Comparison of ENCODE assay signal across 10 mouse cellular contexts in the genomic region with DNA sequence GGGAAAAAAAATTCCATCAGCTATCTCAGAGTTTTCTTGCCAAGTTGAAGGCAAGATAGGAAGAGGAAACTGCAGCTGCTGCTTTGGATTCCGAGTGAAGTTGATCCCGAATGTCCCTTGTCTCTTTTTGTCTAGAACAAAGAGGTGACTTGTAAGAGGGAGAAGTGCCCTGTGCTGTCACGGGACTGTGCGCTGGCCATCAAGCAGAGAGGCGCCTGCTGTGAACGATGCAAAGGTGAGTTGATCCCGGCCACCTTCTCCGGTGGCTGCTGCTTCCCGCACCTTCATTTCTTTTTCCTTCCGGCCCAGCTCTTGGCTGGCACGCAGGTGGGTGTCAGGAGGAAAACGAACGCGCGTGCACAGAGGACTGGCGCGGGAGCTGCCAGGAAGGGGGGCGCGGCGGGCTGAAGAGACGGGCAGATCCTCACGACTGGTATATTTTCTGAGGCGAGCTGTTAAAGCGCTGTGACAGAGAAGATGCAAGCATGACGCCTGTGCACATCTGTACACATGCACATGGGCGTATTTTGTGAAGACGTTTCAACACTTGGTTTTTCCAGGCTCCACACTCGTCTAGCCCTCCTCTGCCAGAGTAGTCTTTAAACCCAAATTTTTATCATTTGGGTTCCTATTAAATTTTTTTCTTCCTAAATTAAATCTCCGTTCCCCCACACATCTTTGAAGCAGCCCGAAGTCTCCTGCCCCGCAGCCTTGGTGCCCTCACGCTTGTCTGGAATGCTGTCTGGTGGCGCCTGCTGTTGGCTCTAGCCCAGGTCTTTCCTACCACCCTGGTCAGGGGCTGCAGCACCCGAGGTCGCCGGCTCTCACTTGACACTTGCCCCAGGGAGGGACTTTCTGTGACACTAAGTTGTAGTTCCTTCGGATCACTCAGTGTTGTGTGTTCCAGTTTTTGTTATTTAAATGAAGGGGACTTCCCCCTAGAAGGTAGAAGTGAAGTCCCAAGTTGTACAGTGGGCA. TPM values are rescaled to one million over a fixed set of nuclear protein-coding genes. Genes with fewer than 3 reads are reported as not detected.
DNase-seq lines count a peak whose midpoint lies in the region; ATAC-seq and TF ChIP-seq lines count a peak whose summit lies in the region.
"Had no signal": no experiment of that assay in that cellular context is flagged by ENCODE, and none has a peak within 500 bp of the region (broad histone marks: within the 10 kb centered on the region; RNA-seq: fewer than 3 reads in every experiment).

No protein-coding gene starts in this region.

- H3K27ac ChIP-seq in lung, embryonic 16.5 days (ENCODE audit: low read length): no peak overlapping the region
- H3K27ac ChIP-seq in forebrain, embryonic 13.5 days: no peak overlapping the region
- H3K27ac ChIP-seq in intestine, postnatal 0 days (ENCODE audit: low read depth, low read length): no peak overlapping the region

- no peaks in the 10 kb centered on the region for H3K9me3 ChIP-seq in lung, embryonic 16.5 days (ENCODE audit: control insufficient read depth, low read length)
- peaks cover 5% of the 10 kb centered on the region; the same call in 1 of the 2 replicates for H3K9me3 ChIP-seq in forebrain, embryonic 13.5 days (replicated peaks)
- H3K9me3 ChIP-seq in intestine, postnatal 0 days (ENCODE audit: control insufficient read depth): 0 out of 2 replicates have a peak, but pooled peaks cover 3% of the 10 kb centered on the region

- 35% methylated on average over 37 of the region's 37 CpGs for WGBS in lung, embryonic 16.5 days
- 32% methylated on average over 37 of the region's 37 CpGs for WGBS in forebrain, embryonic 13.5 days
- WGBS in intestine, postnatal 0 days: 49% methylated on average over 37 of the region's 37 CpGs

- peak overlapping the region; percentile 61 for H3K4me2 ChIP-seq in lung, embryonic 16.5 days (ENCODE audit: low read depth, low read length)
- H3K4me2 ChIP-seq in forebrain, embryonic 13.5 days: peak overlapping the region; percentile 58
- 0 out of 2 replicates have a peak overlapping the region, but pooled peaks have one; percentile 6 for H3K4me2 ChIP-seq in intestine, postnatal 0 days (replicated peaks; ENCODE audit: low read depth)

- H3K36me3 ChIP-seq in lung, embryonic 16.5 days (ENCODE audit: control insufficient read depth, insufficient read depth, low read length): no peaks in the 10 kb centered on the region; the same call in 1 of the 2 replicates
- H3K36me3 ChIP-seq in forebrain, embryonic 13.5 days (ENCODE audit: poor library complexity, severe bottlenecking): peaks cover 10% of the 10 kb centered on the region
- H3K36me3 ChIP-seq in intestine, postnatal 0 days (ENCODE audit: control insufficient read depth, insufficient read depth): no peaks in the 10 kb centered on the region

- H3K9ac ChIP-seq in lung, embryonic 16.5 days (ENCODE audit: low read length): peak overlapping the region; percentile 47; the same call in 1 of the 2 replicates
- H3K9ac ChIP-seq in forebrain, embryonic 13.5 days: peak overlapping the region; percentile 59
- H3K9ac ChIP-seq in intestine, postnatal 0 days (ENCODE audit: low read depth, low read length): no peak overlapping the region

- H3K27me3 ChIP-seq in lung, embryonic 16.5 days (ENCODE audit: control insufficient read depth, insufficient read depth, low read depth, low read length): no peaks in the 10 kb centered on the region
- H3K27me3 ChIP-seq in forebrain, embryonic 13.5 days: no peaks in the 10 kb centered on the region
- no peaks in the 10 kb centered on the region for H3K27me3 ChIP-seq in intestine, postnatal 0 days (replicated peaks; ENCODE audit: control insufficient read depth, insufficient read depth, low read length)

- no peak for TF ChIP-seq CTCF in intestine, postnatal 0 days (IDR thresholded peaks at IDR 0.05; ENCODE audit: low read depth)

- no peak for ATAC-seq in lung, embryonic 16.5 days (ENCODE audit: low read depth)
- peak; percentile 70 for ATAC-seq in forebrain, embryonic 13.5 days
- no peak for ATAC-seq in intestine, postnatal 0 days

- H3K4me3 ChIP-seq in lung, embryonic 16.5 days (ENCODE audit: low read length): peak overlapping the region; percentile 37
- H3K4me3 ChIP-seq in forebrain, embryonic 13.5 days: peak overlapping the region; percentile 32
- no peak overlapping the region for H3K4me3 ChIP-seq in intestine, postnatal 0 days (ENCODE audit: low read depth, low read length)
- H3K4me3 ChIP-seq: myocyte had no signal

- no peak for DNase-seq in lung, postnatal 36 days
- DNase-seq in right cerebral cortex, postnatal 25 days: peak; percentile 40
- DNase-seq in testis, postnatal 10 days (ENCODE audit: low spot score): no peak
- DNase-seq in layer of hippocampus, adult 8-10 months (ENCODE audit: low spot score in 2 of 2): no peak
- no peak for DNase-seq in thymus, postnatal 10 days (ENCODE audit: low spot score in 2 of 2)
- DNase-seq: adrenal gland, adult 8-10 months had no signal

- H3K4me1 ChIP-seq in lung, embryonic 16.5 days (replicated peaks; ENCODE audit: control insufficient read depth, insufficient read depth, low read length): peaks cover 14% of the 10 kb centered on the region
- H3K4me1 ChIP-seq in forebrain, embryonic 13.5 days: peaks cover 46% of the 10 kb centered on the region
- no peaks in the 10 kb centered on the region for H3K4me1 ChIP-seq in intestine, postnatal 0 days (replicated peaks; ENCODE audit: control insufficient read depth, insufficient read depth, low read length)

RNA-seq across cellular contexts. Expression of a gene that starts 31.6 kb away (rescaled TPM):
- 30.6 and 31.9 TPM in 2 replicates for polyA plus RNA-seq in lung, embryonic 16.5 days (2015; fragmentation: Nextera tagmentation; extraction: Ambion mirVana)
- 13.7 and 17.4 TPM in 2 replicates for polyA plus RNA-seq in forebrain, embryonic 13.5 days (2015; fragmentation: Nextera tagmentation; extraction: Ambion mirVana)
- 4.1 and 4.2 TPM in 2 replicates for polyA plus RNA-seq in intestine, postnatal 0 days (2015; fragmentation: Nextera tagmentation; extraction: Ambion mirVana)
- total RNA-seq in layer of hippocampus, adult 8-10 months (2022): 1 to 10 TPM; 4.9 to 7.0 (median 5.2) TPM

Comparison
In these comparisons a context has a peak if more than half of its experiments do, and no peak if none do; other contexts are left out.
1. H3K4me2 ChIP-seq: peak in every context shown above with its lines; median percentile 61 in lung, embryonic 16.5 days; 58 in forebrain, embryonic 13.5 days; 6 in intestine, postnatal 0 days.